Mouse (Mus musculus) myocyte (in vitro differentiated cells): ENCODE results near the gene Prpf18. TPM values are rescaled to one million over a fixed set of nuclear protein-coding genes. Genes with fewer than 3 reads are reported as not detected.
A peak's percentile ranks its signal among the peaks of the same experiment; 100 is the strongest.

Experiments
- H3K27me3 ChIP-seq: one replicate; pipeline ENCODE4 v1.6.1; 2011; ENCODE audit not compliant: control insufficient read depth, insufficient read depth, insufficient read length
- H3K36me3 ChIP-seq: one replicate; pipeline ENCODE4 v1.6.1; 2011; ENCODE audit not compliant: control insufficient read depth, insufficient read depth
- H3K4me2 ChIP-seq: one replicate; pipeline ENCODE4 v1.6.1; 2011; ENCODE audit warnings: low read depth, control low read depth
- H3K4me3 ChIP-seq: one replicate; pipeline ENCODE4 v1.5.1; 2011; ENCODE audit warnings: mild to moderate bottlenecking, control low read depth, moderate library complexity
- H3K79me2 ChIP-seq: one replicate; pipeline ENCODE4 v1.6.1; 2011; ENCODE audit not compliant: control insufficient read depth, insufficient read depth
- H3ac ChIP-seq: one replicate; pipeline ENCODE4 v1.6.1; 2011; ENCODE audit not compliant: control insufficient read depth, insufficient read length
- CEBPB ChIP-seq: IDR thresholded peaks from 2 replicates; pipeline ENCODE4 v1.6.1; 2011; ENCODE audit warnings: mild to moderate bottlenecking, moderate library complexity; ENCODE audit not compliant: poor library complexity, insufficient read depth, severe bottlenecking
- E2F4 ChIP-seq: IDR thresholded peaks from one replicate; pipeline ENCODE4 v1.6.1; 2011; ENCODE audit warnings: mild to moderate bottlenecking, control low read depth, moderate library complexity; ENCODE audit not compliant: insufficient read depth
- MAX ChIP-seq: IDR thresholded peaks from one replicate; pipeline ENCODE4 v1.6.1; 2011; ENCODE audit warnings: low read depth, mild to moderate bottlenecking, control low read depth
- MYOD1 ChIP-seq, 3 experiments: IDR thresholded peaks; one replicate each; pipeline ENCODE4 v1.6.1; 2011; ENCODE audit warnings: control low read depth in 2 of 3, low read depth in 2 of 3, mild to moderate bottlenecking in 2 of 3, moderate library complexity in 1 of 3; ENCODE audit not compliant: insufficient read length in 2 of 3, control insufficient read depth in 1 of 3
- MYOG ChIP-seq, 3 experiments: IDR thresholded peaks; one replicate each; pipeline ENCODE4 v1.6.1; 2011; ENCODE audit warnings: control low read depth in 2 of 3, low read depth in 2 of 3, mild to moderate bottlenecking in 2 of 3; ENCODE audit not compliant: insufficient read length in 2 of 3, control insufficient read depth in 1 of 3, insufficient read depth in 1 of 3
- POLR2A ChIP-seq: IDR thresholded peaks from one replicate; pipeline ENCODE4 v1.6.1; 2011; ENCODE audit warnings: low read depth, mild to moderate bottlenecking, control low read depth, moderate library complexity; ENCODE audit not compliant: insufficient read length
- POLR2AphosphoS2 ChIP-seq: IDR thresholded peaks from one replicate; pipeline ENCODE4 v1.6.1; 2011; ENCODE audit warnings: low read depth, control low read depth; ENCODE audit not compliant: insufficient read length
- REST ChIP-seq: IDR thresholded peaks from one replicate; pipeline ENCODE4 v1.6.1; 2011; ENCODE audit warnings: mild to moderate bottlenecking, control low read depth, moderate library complexity; ENCODE audit not compliant: insufficient read depth, insufficient read length
- SRF ChIP-seq: IDR thresholded peaks from one replicate; pipeline ENCODE4 v1.6.1; 2011; ENCODE audit warnings: low read depth; ENCODE audit not compliant: control insufficient read depth, insufficient read length
- TCF12 ChIP-seq: IDR thresholded peaks from one replicate; pipeline ENCODE4 v1.6.1; 2011; ENCODE audit warnings: mild to moderate bottlenecking, control low read depth; ENCODE audit not compliant: poor library complexity, insufficient read depth, severe bottlenecking
- TCF3 ChIP-seq: IDR thresholded peaks from one replicate; pipeline ENCODE4 v1.6.1; 2011; ENCODE audit warnings: low read depth, control low read depth; ENCODE audit not compliant: insufficient read length
- USF1 ChIP-seq: IDR thresholded peaks from one replicate; pipeline ENCODE4 v1.6.1; 2011; ENCODE audit warnings: low read depth, mild to moderate bottlenecking, control low read depth, moderate library complexity
- polyA plus RNA-seq: library from polyadenylated mRNA; unstranded; fragments of >200 nt; fragmentation: generic; extraction: Trizol; gene quantifications from one replicate; pipeline ENCODE4 v1.2.1, GENCODE M21; 2012; ENCODE audit warnings: missing spikeins

Gene Prpf18
- 15.7 TPM for polyA plus RNA-seq

- Histone ChIP-seq H3K27me3 (no peaks in the 10 kb centered on the region), H3K36me3 (peaks cover 3% of the 10 kb centered on the region), H3K4me3 (peak within 1 kb of the TSS; percentile 93), H3ac (peak within 1 kb of the TSS; percentile 30), H3K79me2 (peaks cover 38% of the 10 kb centered on the region), H3K4me2 (peak within 1 kb of the TSS; percentile 86)
- TF ChIP-seq MAX: no peak
- TF ChIP-seq E2F4: peak; percentile 64
- peak; percentile 23 for TF ChIP-seq POLR2AphosphoS2
These were observed at the start of gene Prpf18 for GRCm38 (mm10) chr2:4651500-4652285. TSS of gene Prpf18 (minus strand) at chr2:4652113.

GRCm38 (mm10) chr2:4679886-4680285 lies 28.0 kb upstream of the Prpf18 start:
- no peaks in the 10 kb centered on the region for H3K36me3 ChIP-seq
- no peak overlapping the region for H3K4me2 ChIP-seq
- TF ChIP-seq POLR2A: no peak
- TF ChIP-seq MYOD1 (IDR thresholded peaks at IDR 0.05; ENCODE audit: control insufficient read depth in 1 of 3, insufficient read length in 2 of 3, low read depth in 2 of 3): no peak
- TF ChIP-seq E2F4: no peak
- no peak for TF ChIP-seq TCF12
- no peak for TF ChIP-seq MYOG (IDR thresholded peaks at IDR 0.05; ENCODE audit: control insufficient read depth in 1 of 3, insufficient read depth in 1 of 3, insufficient read length in 2 of 3, low read depth in 2 of 3)
- TF ChIP-seq SRF: no peak
- TF ChIP-seq MAX: no peak
- no peak for TF ChIP-seq POLR2AphosphoS2
- TF ChIP-seq TCF3: no peak
- TF ChIP-seq REST: no peak
- H3K4me3 ChIP-seq: no peak overlapping the region
- H3ac ChIP-seq: no peak overlapping the region
- no peaks in the 10 kb centered on the region for H3K79me2 ChIP-seq
- no peaks in the 10 kb centered on the region for H3K27me3 ChIP-seq

GRCm38 (mm10) chr2:4671636-4672035 lies 19.7 kb upstream of the Prpf18 start:
- H3ac ChIP-seq: no peak overlapping the region
- TF ChIP-seq POLR2A: no peak
- no peak for TF ChIP-seq TCF12
- no peak for TF ChIP-seq POLR2AphosphoS2
- no peak for TF ChIP-seq E2F4
- no peak for TF ChIP-seq MYOG (IDR thresholded peaks at IDR 0.05; ENCODE audit: control insufficient read depth in 1 of 3, insufficient read depth in 1 of 3, insufficient read length in 2 of 3, low read depth in 2 of 3)
- TF ChIP-seq SRF: no peak
- TF ChIP-seq TCF3: no peak
- no peak for TF ChIP-seq CEBPB
- TF ChIP-seq MAX: no peak
- TF ChIP-seq MYOD1 (IDR thresholded peaks at IDR 0.05; ENCODE audit: control insufficient read depth in 1 of 3, insufficient read length in 2 of 3, low read depth in 2 of 3): no peak
- no peak for TF ChIP-seq REST
- no peak for TF ChIP-seq USF1
- H3K4me2 ChIP-seq: no peak overlapping the region
- H3K36me3 ChIP-seq: no peaks in the 10 kb centered on the region
- peaks cover 23% of the 10 kb centered on the region for H3K27me3 ChIP-seq
- H3K79me2 ChIP-seq: no peaks in the 10 kb centered on the region
- no peak overlapping the region for H3K4me3 ChIP-seq

- no peaks in the 10 kb centered on the region for H3K36me3 ChIP-seq
- TF ChIP-seq REST (no peak), CEBPB (no peak), MYOD1 (IDR thresholded peaks at IDR 0.05; ENCODE audit: control insufficient read depth in 1 of 3, insufficient read length in 2 of 3, low read depth in 2 of 3) (no peak), SRF (no peak), POLR2A (no peak), TCF3 (no peak)
These were observed 17.8 kb upstream of the Prpf18 start for GRCm38 (mm10) chr2:4669701-4670100.

GRCm38 (mm10) chr2:4668626-4669025 lies 16.7 kb upstream of the Prpf18 start:
- TF ChIP-seq MYOD1 (IDR thresholded peaks at IDR 0.05; ENCODE audit: control insufficient read depth in 1 of 3, insufficient read length in 2 of 3, low read depth in 2 of 3) (no peak), USF1 (no peak), POLR2A (no peak), E2F4 (no peak), MAX (no peak), MYOG (IDR thresholded peaks at IDR 0.05; ENCODE audit: control insufficient read depth in 1 of 3, insufficient read depth in 1 of 3, insufficient read length in 2 of 3, low read depth in 2 of 3) (no peak), TCF3 (no peak), CEBPB (no peak), TCF12 (no peak)
- Histone ChIP-seq H3K4me3 (no peak overlapping the region), H3K36me3 (no peaks in the 10 kb centered on the region), H3K27me3 (peaks cover 23% of the 10 kb centered on the region), H3K79me2 (no peaks in the 10 kb centered on the region), H3K4me2 (no peak overlapping the region), H3ac (no peak overlapping the region)

More at GRCm38 (mm10) chr2:4669701-4670100, 17.8 kb upstream of the Prpf18 start:
- Histone ChIP-seq H3K27me3 (peaks cover 23% of the 10 kb centered on the region), H3K4me2 (no peak overlapping the region), H3K79me2 (no peaks in the 10 kb centered on the region), H3K4me3 (no peak overlapping the region), H3ac (no peak overlapping the region)
